Mouse (Mus musculus) ES-E14 (cell line): Measurements from ENCODE around the gene Gsta2.
"Not testable (repeated sequence)": the region's sequence is repeated elsewhere in the genome, so short reads cannot be mapped to it uniquely, and the experiment has no call there.

ENCODE experiments used
- CHD2 ChIP-seq: IDR thresholded peaks from 2 replicates; pipeline ENCODE4 v1.6.1; 2014; ENCODE audit warnings: mild to moderate bottlenecking, low read depth, low read length, inconsistent platforms
- ZC3H11A ChIP-seq: IDR thresholded peaks from 2 replicates; pipeline ENCODE4 v1.6.1; 2012; ENCODE audit warnings: low read depth, mild to moderate bottlenecking, inconsistent platforms, low read length, borderline replicate concordance

GRCm38 (mm10) chr9:78337050-78337449, 18.5 kb downstream of the Gsta2 start:
- TF ChIP-seq ZC3H11A, CHD2: not testable (repeated sequence)
